Mouse (Mus musculus) G1E (cell line): ENCODE measurements around the gene Specc1.

Experiments used
- CTCF ChIP-seq: IDR thresholded peaks from 2 replicates; pipeline ENCODE4 v1.5.1; 2012; ENCODE audit warnings: low read depth, low read length, inconsistent platforms, mixed read lengths
- GATA2 ChIP-seq: IDR thresholded peaks from 2 replicates; pipeline ENCODE4 v1.6.1; 2012; ENCODE audit warnings: low read depth, low read length, inconsistent platforms, borderline replicate concordance

DNA sequence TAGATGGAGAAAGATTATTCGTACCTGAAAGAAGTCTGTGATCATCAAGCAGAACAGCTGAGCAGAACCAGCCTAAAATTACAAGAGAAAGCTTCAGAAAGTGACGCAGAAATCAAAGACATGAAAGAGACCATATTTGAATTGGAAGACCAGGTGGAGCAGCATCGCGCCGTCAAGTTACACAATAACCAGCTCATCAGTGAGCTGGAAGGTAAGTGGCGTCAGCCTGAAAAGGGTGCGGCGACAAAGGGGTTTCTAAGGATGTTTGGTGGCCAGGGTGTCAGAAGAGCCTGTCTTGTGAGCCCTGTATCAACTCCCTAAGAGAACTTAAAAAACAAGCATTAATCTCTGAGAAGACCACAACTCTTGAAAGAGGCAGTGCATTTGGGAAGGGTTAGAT, 171.6 kb downstream of the Specc1 start:
- TF ChIP-seq CTCF (no peak), GATA2 (no peak)
